Mouse (Mus musculus) embryonic facial prominence, embryonic 15.5 days (tissue): ENCODE data around the gene S100a5. TPM values are rescaled to one million over a fixed set of nuclear protein-coding genes. Genes with fewer than 3 reads are reported as not detected.

Experiments
- ATAC-seq: fragments of 200-750 bp; cut with Nextera tagmentation; 2 replicates; pipeline ENCODE4 v1.8.0; 2017; ENCODE audit warnings: low read depth, moderate TSS enrichment; ENCODE audit not compliant: insufficient number of reproducible peaks, low FRiP score, low TSS enrichment
- H3K27ac ChIP-seq: fragments of 300-500 bp; sonication (generic); replicated peaks from 2 replicates; pipeline ENCODE4 v1.5.1; 2015; ENCODE audit warnings: mild to moderate bottlenecking, inconsistent platforms
- H3K27me3 ChIP-seq: fragments of 300-500 bp; sonication (generic); 2 replicates; pipeline ENCODE4 v1.6.1; 2015; ENCODE audit warnings: inconsistent platforms
- H3K36me3 ChIP-seq: fragments of 300-500 bp; sonication (generic); 2 replicates; pipeline ENCODE4 v1.6.1; 2015; ENCODE audit warnings: mild to moderate bottlenecking, inconsistent platforms
- H3K4me1 ChIP-seq: fragments of 300-500 bp; sonication (generic); 2 replicates; pipeline ENCODE4 v1.6.1; 2015; ENCODE audit warnings: inconsistent platforms
- H3K4me2 ChIP-seq: fragments of 300-500 bp; sonication (generic); replicated peaks from 2 replicates; pipeline ENCODE4 v1.6.1; 2015; ENCODE audit warnings: mild to moderate bottlenecking, inconsistent platforms
- H3K4me3 ChIP-seq: fragments of 300-500 bp; sonication (generic); replicated peaks from 2 replicates; pipeline ENCODE4 v1.5.1; 2015; ENCODE audit warnings: mild to moderate bottlenecking, inconsistent platforms
- H3K9ac ChIP-seq: fragments of 300-500 bp; sonication (generic); 2 replicates; pipeline ENCODE4 v1.6.1; 2015; ENCODE audit warnings: inconsistent platforms
- H3K9me3 ChIP-seq: fragments of 300-500 bp; sonication (generic); replicated peaks from 2 replicates; pipeline ENCODE4 v1.6.1; 2016; ENCODE audit warnings: inconsistent platforms
- WGBS: fragments of 180-500 bp; shearing (Covaris S2); methylation state at CpG from one replicate; pipeline ENCODE4 v1.1.7; 2015; 5-methylcytosine and 5-hydroxymethylcytosine counted together
- polyA plus RNA-seq: library from polyadenylated mRNA; unstranded; fragments of >200 nt; fragmentation: Nextera tagmentation; extraction: Ambion mirVana; gene quantifications from 2 replicates; pipeline ENCODE4 v1.2.1, GENCODE M21; 2015

S100a5 gene
- polyA plus RNA-seq, 1 experiment from 2014 or later, result 3.1 TPM

DNA sequence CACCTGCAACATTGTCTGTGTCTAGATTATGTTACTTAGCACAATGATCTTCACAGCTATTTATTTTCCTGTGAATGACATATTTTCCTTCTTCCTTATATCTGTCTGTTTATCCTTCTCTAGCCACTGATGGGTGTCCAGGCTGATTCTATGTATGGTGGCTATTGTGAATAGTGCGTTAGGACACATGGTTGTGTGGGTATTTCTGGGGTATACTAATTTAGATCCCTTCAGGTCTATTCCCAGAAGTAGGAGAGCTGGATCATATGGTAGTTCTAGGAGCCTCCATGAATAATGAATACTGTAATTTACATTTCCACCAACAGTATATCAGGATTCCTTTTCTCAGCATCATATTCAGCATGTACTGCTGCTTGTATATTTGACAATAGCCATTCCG lies 41.5 kb downstream of the S100a5 start:
- Histone ChIP-seq H3K27ac (no peak overlapping the region), H3K27me3 (peaks cover 5% of the 10 kb centered on the region; the same call in 1 of the 2 replicates), H3K9me3 (no peaks in the 10 kb centered on the region), H3K4me3 (no peak overlapping the region), H3K4me2 (no peak overlapping the region), H3K9ac (no peak overlapping the region), H3K4me1 (no peaks in the 10 kb centered on the region), H3K36me3 (no peaks in the 10 kb centered on the region)
- 88% methylated on average over 2 of the region's 2 CpGs for WGBS
- no peak for ATAC-seq

DNA sequence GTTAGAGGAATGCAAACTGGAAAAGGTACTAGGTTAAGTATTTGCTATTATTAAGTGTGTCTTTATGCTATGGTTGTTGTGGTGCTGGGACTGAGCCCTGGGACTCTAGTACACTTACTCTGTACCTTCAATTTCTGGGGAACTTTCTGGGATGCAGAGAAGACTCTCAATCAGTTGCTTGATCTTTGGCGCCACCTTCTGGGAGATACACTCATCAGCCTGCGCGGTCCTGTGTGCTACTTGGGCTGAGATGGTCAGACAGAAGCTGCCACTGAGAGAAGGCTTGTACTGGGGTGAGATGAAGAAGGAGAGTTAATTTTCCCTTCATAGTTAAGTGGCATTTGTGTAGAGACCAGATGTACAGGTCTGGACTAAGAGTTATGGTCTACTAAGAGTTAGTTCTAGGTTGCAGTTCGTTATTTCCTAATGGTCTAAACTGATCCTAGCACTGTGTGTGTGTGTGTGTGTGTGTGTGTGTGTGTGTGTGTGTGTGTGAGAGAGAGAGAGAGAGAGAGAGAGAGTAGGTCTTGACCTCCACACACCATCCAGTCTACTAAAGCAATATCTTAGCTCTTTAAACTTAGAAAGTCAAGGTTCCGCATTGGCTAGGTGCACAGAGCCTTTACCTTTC lies 44.7 kb downstream of the S100a5 start:
- Histone ChIP-seq H3K4me2 (no peak overlapping the region), H3K4me3 (no peak overlapping the region), H3K9ac (no peak overlapping the region), H3K36me3 (no peaks in the 10 kb centered on the region), H3K27me3 (peaks cover 9% of the 10 kb centered on the region; the same call in 1 of the 2 replicates), H3K9me3 (no peaks in the 10 kb centered on the region), H3K27ac (no peak overlapping the region), H3K4me1 (no peaks in the 10 kb centered on the region)
- 34% methylated on average over 5 of the region's 5 CpGs for WGBS
- no peak; the same call in 1 of the 2 replicates for ATAC-seq

DNA sequence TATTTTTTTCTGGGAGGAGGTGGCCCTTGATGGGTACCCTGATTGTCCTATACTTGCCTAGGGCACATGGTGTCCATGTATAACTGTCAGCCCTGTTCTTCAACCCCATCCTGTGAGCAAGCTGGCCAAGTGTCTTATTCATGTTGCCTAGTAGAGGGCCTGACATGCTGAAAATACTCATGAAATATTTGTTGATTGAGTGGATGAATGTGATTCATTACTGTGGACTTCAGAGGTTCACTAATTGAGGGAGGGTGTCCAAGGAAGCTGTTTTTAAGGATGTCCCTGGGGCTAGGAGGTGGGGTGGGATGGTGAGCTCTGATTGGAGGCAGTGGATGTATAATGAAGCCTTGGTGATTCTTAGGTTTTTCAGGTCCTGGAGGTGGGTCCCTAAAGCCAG lies 45.4 kb downstream of the S100a5 start, which contains the start of gene S100a7a:
TSS of gene S100a7a (plus strand) at position 301 of the 400 bp plus-strand sequence.
- no peaks in the 10 kb centered on the region for H3K4me1 ChIP-seq
- H3K27me3 ChIP-seq, result peaks cover 9% of the 10 kb centered on the region; the same call in 1 of the 2 replicates
- ATAC-seq, result no peak
- H3K27ac ChIP-seq, result no peak within 1 kb of the TSS
- no peaks in the 10 kb centered on the region for H3K9me3 ChIP-seq
- H3K9ac ChIP-seq, result no peak within 1 kb of the TSS
- H3K4me2 ChIP-seq, result no peak within 1 kb of the TSS
- no peak within 1 kb of the TSS for H3K4me3 ChIP-seq
- H3K36me3 ChIP-seq, result no peaks in the 10 kb centered on the region

DNA sequence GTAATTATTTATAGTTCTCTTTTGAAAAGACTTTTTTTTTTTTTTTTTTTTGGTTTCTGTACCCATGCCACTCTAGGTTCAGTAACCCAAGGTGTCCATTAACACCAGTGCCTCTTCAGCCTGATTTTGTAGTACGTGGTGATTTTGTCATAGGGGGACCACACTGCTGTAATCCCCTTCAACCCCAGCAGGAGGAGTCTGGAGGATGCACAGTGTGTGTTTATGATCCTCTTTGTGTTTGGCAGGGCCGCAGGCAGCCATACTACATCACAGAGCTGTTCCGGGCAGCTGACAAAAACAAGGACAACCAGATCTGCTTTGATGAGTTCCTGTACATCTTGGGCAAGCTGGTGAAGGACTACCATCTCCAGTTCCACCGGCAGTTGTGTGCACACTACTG lies 49.1 kb downstream of the S100a5 start:
- 74% methylated on average over 4 of the region's 4 CpGs for WGBS
- H3K36me3 ChIP-seq, result no peaks in the 10 kb centered on the region
- no peak overlapping the region for H3K9ac ChIP-seq
- H3K27me3 ChIP-seq, result peaks cover 9% of the 10 kb centered on the region; the same call in 1 of the 2 replicates
- H3K27ac ChIP-seq, result no peak overlapping the region
- no peak overlapping the region for H3K4me2 ChIP-seq
- H3K4me3 ChIP-seq, result no peak overlapping the region
- H3K4me1 ChIP-seq, result no peaks in the 10 kb centered on the region
- H3K9me3 ChIP-seq, result no peaks in the 10 kb centered on the region
- ATAC-seq, result no peak

DNA sequence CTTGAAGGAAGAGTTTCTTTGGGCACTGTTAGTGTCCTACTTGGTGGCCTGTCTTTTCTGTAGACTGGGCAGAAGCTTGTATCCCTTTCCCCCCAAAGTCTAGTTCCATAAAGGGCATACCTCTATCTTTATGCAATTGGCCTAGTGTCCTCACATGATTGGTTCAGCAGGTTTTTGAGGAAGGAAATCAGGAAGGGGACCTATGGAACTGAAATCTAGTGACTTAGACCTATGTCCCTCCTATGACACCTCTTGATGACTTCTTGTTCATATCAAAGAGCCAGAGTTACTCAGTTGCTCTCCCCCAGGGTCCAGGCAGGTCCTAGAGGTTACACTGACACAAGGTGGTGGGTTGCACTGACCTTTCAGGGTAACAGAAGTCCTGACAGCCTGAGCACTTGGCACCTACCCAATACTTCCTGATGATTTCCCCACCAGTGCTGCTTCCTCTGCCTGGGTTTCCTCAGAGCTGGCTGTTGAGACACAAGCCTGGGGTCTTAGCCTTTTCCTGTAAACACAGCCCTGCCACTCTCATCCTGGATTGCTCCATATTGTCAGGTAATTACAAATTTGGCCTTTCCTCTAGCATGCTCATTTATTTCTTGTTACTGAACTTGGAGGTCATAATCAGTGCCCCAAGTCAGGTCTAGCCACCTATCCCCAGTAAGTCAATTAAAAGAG lies 51.2 kb downstream of the S100a5 start:
- Histone ChIP-seq H3K4me3 (no peak overlapping the region), H3K27me3 (peaks cover 6% of the 10 kb centered on the region; the same call in 1 of the 2 replicates), H3K4me1 (no peaks in the 10 kb centered on the region), H3K27ac (no peak overlapping the region), H3K4me2 (no peak overlapping the region), H3K9ac (no peak overlapping the region), H3K36me3 (no peaks in the 10 kb centered on the region), H3K9me3 (no peaks in the 10 kb centered on the region)
- no peak for ATAC-seq

Other genes with a start within 250 kb of the S100a5 start
- gene Slc27a3, start 218.6 kb upstream of the S100a5 start, polyA plus RNA-seq, result 32.1 and 34.6 TPM in 2 replicates
- 27.6 and 28.5 TPM in 2 replicates for gene Ints3, start 174.9 kb upstream of the S100a5 start, polyA plus RNA-seq
- gene Npr1, start 142.7 kb upstream of the S100a5 start, polyA plus RNA-seq, result 5.9 and 6.2 TPM in 2 replicates
- gene Ilf2, start 132.4 kb upstream of the S100a5 start, polyA plus RNA-seq, result 182 and 183 TPM in 2 replicates
- 95.4 and 104 TPM in 2 replicates for gene Snapin, start 117.5 kb upstream of the S100a5 start, polyA plus RNA-seq
- gene Chtop, start 99.0 kb upstream of the S100a5 start, polyA plus RNA-seq, result 155 and 159 TPM in 2 replicates
- gene S100a1, start 94.1 kb upstream of the S100a5 start, polyA plus RNA-seq, result 52.3 and 63.7 TPM in 2 replicates
- 45.9 and 51.8 TPM in 2 replicates for gene S100a13, start 94.1 kb upstream of the S100a5 start, polyA plus RNA-seq
- gene S100a14, start 81.7 kb upstream of the S100a5 start, polyA plus RNA-seq, result 134 and 141 TPM in 2 replicates
- 321 and 322 TPM in 2 replicates for gene S100a16, start 71.3 kb upstream of the S100a5 start, polyA plus RNA-seq
- 35.0 and 74.2 TPM in 2 replicates for gene S100a3, start 47.9 kb upstream of the S100a5 start, polyA plus RNA-seq
- not detected in 2 replicates for gene S100a2, start 18.3 kb upstream of the S100a5 start, polyA plus RNA-seq
- gene Gm42674, start 6.6 kb upstream of the S100a5 start, polyA plus RNA-seq, result not detected in 2 replicates
- 24.9 and 31.5 TPM in 2 replicates for gene S100a4, start 4.8 kb upstream of the S100a5 start, polyA plus RNA-seq
- 449 and 474 TPM in 2 replicates for gene S100a6, start 4.4 kb downstream of the S100a5 start, polyA plus RNA-seq
- 6.0 and 8.7 TPM in 2 replicates for gene S100a7a, start 45.5 kb downstream of the S100a5 start, polyA plus RNA-seq
- 35.0 and 35.3 TPM in 2 replicates for gene S100a8, start 60.5 kb downstream of the S100a5 start, polyA plus RNA-seq
- 22.1 TPM in 2 replicates for gene S100a9, start 87.2 kb downstream of the S100a5 start, polyA plus RNA-seq
- gene Pglyrp4, start 118.4 kb downstream of the S100a5 start, polyA plus RNA-seq, result 0.25 and 0.41 TPM in 2 replicates
- gene Gm5849, start 169.4 kb downstream of the S100a5 start, polyA plus RNA-seq, result not detected in 2 replicates